Mouse (Mus musculus) 3134 (cell line): ENCODE measurements around the gene Kdm2b.
A peak's percentile ranks its signal among the peaks of the same experiment; 100 is the strongest.

Source experiments
- DNase-seq: peaks from one replicate; pipeline ENCODE4 v3.0.0-alpha.2; 2011; ENCODE audit warnings: low spot score; ENCODE audit not compliant: insufficient read length; ENCODE audit errors: extremely low read depth

Gene Kdm2b

DNA sequence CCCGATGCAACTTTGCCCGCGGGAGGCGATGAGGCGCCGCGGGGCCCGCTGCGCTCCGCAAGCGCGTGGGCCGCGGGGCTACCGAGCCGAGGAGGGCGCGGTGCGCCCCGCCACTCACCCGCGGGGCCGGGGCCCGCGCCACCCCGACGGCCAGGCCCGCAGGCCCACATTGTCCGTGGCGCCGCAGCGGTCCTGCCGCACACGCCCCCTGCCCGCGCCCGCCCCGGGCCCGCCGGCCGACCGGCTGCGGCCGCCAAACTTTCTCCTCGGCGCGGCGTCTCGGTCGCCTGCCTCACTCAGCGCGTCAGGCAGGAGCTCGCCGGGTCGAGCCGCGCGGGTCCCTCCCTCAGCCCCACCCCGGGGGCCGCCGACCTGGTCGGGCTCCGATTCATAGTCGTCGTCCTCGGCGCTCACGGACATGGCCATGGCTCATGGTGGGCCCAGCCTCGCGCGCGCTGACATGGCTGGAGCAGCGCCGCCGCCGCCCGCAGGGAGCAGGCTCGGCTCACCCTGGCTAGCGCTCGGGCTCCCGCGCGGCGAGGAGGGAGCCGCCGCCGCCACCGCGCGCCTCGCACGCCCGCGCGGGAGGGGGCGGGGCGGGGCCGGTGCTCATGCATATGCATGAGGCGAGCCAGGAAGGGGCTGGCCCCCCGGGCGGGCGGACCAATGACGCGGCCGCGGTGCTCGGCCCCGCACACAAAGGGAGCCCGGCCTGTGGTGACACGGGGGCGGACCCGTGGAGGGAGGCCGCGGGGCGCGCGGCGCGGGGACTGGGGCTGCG is 89.7 kb downstream of the Kdm2b start:
- DNase-seq: peak; percentile 87

DNA sequence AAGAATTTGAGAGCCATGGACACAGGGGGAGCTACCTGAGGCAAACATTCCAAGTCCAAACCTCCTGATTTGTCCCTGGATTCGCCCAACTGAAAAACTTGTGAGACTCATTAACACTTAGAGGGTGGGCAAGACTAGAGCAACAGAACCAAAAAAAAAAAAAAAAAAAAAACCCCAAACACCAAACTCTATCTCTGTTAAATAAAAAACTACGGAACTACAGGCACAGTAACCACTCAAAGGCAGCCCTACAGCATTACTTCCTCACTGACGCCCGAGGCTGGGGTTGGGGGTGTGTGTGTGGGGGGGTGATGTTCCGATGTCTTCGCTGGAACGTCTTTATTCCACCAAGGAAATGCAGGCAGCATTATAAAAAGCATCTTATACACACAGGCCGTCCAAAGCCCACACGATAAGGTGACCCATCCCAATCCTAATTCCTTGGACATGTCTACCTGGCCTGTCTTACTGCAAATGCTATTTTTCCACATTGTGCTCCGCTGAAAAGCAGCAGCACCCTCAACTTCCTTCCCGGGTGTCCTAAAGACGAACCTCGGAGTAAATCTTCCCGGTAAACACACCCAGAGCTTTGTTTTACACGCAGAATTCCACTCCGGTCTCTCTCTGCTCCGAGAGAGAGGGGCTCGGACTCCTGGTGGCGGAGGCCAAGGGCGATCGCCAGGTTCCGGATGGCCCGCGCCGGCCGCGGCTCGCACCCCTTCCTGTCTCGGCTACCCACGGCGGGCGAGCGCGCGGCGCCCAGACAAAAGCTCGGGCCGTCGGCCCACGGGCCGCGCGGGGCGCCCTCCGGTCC is 90.5 kb downstream of the Kdm2b start:
- DNase-seq: peak; percentile 56

DNA sequence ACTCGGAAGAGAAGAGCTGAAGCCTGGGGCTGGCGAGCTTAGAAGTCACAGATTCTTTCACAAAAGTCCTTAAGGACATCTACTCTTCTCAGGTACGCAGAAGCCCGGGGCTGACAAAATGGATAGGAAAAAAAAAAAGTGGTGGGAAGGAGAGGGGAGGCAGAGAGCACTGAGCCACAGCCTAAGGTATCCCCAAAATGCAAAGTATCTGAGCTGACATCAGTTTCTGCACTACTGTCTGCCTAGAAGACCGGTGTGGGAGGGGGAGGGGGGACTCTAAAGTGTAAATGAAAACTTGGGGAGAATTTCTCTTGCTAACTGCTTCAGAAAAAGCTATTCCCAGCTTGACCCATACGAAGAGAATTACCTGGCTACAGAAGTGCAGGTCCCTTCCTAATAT is 91.5 kb downstream of the Kdm2b start:
- DNase-seq: no peak

GRCm38 (mm10) chr5:122894821-122895220 is 94.8 kb downstream of the Kdm2b start:
- DNase-seq: no peak

GRCm38 (mm10) chr5:122894007-122894637 is 95.5 kb downstream of the Kdm2b start:
- DNase-seq: no peak

DNA sequence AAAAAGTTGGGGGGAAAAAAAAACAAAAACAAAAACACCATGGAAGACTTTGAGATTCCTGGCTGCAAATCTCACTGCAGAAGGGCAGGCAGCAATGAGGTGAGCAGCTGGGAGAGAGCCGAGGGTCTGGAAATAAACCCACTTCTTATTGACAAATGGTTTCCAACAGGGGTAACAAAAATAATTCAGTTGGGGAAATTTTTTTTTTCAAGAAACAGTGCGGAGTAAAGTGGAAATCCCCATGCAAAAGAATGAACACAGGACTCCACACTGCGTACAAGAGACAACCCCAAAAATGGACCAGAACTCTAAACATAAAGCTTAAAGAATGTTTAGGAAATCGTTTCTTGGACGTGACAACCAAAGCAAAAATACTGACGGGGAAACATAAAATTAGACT is 96.4 kb downstream of the Kdm2b start:
- DNase-seq: no peak

DNA sequence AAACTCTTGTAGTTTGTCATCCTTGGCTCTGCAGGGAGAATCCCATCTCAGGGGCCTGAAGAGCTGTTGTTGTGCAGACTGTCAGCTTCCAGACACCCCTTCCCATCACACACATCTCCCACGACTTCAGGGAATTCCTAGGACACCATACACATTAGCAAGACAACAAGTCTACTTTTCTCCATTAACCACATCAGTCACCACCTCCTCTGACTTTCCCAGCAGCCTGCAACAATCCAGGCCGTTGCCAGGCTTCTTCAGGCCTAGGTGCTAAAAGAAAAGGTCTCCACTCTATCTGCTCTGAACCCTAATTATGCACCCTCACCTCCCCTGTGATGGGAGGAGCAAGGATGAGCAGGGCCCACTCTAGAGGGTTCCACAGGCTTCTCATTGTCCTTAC is 99.2 kb downstream of the Kdm2b start:
- DNase-seq: no peak

- no peak for DNase-seq
These were observed 100.9 kb downstream of the Kdm2b start for GRCm38 (mm10) chr5:122888612-122889214.

DNA sequence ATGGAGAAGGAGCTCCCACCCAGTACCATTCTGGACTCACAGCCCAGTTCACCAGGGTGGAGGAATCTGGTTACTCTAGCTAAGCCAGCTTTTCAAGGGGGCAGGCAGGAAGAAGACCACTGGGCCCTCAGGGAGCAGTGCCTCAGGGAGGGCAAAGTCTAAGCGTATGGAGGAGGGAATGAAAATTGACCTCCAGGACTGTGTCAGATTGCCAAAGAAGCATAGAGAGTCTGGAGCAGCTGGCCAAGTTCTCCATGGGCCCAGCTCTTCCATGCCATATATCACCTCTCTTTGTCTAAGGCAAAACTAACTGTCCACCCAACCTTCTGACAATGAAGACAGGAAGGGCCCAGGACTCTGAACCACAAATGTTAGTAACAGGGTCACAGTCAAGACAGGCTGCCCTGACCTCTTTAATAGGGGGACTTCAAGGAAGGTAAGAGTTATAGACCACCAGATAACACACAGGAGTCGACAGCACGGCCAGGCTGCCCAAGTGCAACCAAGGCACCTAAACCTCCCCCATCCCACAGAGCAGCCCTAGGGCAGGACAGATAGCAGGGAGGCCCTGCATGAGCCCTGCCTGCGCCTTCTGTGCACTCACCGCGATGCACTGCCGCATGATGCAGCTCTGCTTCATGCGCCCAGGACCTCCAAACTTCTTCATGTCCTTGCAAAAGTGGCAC is 101.6 kb downstream of the Kdm2b start:
- no peak for DNase-seq

GRCm38 (mm10) chr5:122887033-122887432 is 102.6 kb downstream of the Kdm2b start:
- DNase-seq: no peak

- DNase-seq: peak; percentile 42
These were observed 104.9 kb downstream of the Kdm2b start for GRCm38 (mm10) chr5:122884594-122885348.

- DNase-seq: no peak
These were observed 105.9 kb downstream of the Kdm2b start for GRCm38 (mm10) chr5:122883652-122884235.

GRCm38 (mm10) chr5:122883237-122883636 is 106.4 kb downstream of the Kdm2b start:
- no peak for DNase-seq

DNA sequence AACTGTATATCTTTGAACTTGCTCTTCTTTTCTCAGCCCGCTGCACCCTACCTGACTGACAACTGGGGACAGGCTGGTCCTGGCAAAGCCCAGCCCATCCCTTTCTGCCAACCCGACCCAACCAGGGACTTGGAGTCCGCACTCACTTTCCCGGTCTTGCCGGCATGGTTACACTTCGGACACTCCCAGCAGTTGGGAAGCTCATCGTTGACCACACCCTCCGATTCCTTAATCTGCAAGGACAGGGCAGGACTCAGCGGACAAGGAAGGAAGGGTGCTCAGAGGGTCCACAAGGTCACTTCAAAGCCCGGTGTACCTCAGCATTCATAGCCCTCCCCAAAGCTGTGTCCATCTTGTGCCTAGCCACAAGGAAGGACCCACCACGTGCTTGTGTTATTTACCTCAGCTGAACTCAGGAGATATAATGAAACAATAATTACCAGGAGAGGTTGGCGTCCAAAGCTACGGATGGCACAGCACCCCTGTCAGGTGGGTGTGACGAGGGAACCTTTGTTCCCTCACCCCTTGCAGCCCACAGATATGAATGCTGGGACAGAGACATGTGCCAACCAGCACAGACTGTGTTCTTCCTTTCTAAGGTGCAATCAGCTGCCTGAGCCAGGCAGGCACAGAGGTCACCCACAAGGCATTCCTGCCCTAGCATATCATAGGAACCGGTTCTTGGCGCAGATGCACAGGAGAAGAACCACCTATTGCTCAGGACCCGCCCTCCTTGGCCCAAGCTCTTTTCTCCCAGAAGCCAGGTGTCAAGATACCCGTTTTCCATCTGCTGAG is 107.2 kb downstream of the Kdm2b start:
- DNase-seq: no peak

GRCm38 (mm10) chr5:122881313-122881712 is 108.3 kb downstream of the Kdm2b start:
- DNase-seq: peak; percentile 30

DNA sequence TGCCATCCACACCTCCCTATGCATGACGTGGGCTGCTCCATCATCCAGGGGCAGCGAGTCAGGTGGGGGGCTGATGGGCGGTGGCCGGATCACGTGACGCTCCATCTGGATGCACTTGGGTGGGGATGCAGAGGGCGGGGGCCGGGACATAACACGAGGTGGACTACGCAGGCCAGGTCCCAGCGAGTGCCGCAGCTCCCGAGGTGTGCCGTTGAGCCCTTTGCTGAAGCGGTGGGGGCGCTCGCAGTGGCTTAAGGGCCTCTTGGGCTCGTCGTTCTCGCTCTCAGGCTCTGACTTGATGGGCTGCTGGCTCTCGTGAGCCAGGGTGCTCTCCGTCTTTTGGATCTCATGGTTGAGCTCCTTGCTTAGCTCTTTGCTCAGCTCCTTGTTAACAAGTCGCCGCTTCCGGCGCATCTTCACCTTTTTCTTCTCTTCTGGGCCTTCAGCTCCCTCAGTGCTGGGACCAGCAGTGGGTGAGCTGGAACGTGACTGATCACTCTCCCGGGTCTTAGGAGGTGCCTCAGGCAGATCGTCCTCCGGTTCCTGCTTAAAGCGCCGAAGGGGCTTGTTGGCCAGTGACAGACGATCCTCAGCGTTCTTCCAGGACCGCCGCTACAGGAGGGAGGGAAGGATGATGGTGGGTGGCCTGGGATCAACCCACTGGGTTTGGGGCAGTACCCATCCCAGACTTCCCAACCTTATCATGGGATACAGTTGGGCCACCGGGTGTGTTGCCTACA is 109.2 kb downstream of the Kdm2b start:
- no peak for DNase-seq

DNA sequence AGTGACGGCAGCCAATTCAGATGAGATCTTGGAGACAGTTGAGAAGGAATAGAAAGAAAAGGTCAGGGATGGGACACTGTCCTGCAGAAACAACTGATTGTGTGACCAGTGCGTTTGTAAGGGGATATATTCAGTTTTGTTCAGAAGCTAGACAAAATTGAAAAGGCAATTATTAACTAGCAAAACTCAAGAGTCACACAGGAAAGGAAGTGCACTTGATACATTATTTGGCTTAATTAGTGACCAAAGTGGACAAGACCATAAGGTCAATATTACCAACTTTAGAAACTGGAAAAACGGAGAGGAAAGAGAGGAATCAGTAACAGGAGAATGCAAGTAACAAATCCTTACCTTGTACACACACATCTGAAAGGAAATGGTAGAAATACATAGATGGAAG is 113.0 kb downstream of the Kdm2b start:
- DNase-seq: no peak

GRCm38 (mm10) chr5:122874359-122874758 is 115.3 kb downstream of the Kdm2b start:
- no peak for DNase-seq
